Mouse (Mus musculus) retina, postnatal 1 day (tissue): Measurements from ENCODE around the gene Rabl6.

ENCODE experiments used
- DNase-seq: peaks from one replicate; pipeline ENCODE4 v3.0.0-alpha.2; 2012

The Rabl6 gene

DNA sequence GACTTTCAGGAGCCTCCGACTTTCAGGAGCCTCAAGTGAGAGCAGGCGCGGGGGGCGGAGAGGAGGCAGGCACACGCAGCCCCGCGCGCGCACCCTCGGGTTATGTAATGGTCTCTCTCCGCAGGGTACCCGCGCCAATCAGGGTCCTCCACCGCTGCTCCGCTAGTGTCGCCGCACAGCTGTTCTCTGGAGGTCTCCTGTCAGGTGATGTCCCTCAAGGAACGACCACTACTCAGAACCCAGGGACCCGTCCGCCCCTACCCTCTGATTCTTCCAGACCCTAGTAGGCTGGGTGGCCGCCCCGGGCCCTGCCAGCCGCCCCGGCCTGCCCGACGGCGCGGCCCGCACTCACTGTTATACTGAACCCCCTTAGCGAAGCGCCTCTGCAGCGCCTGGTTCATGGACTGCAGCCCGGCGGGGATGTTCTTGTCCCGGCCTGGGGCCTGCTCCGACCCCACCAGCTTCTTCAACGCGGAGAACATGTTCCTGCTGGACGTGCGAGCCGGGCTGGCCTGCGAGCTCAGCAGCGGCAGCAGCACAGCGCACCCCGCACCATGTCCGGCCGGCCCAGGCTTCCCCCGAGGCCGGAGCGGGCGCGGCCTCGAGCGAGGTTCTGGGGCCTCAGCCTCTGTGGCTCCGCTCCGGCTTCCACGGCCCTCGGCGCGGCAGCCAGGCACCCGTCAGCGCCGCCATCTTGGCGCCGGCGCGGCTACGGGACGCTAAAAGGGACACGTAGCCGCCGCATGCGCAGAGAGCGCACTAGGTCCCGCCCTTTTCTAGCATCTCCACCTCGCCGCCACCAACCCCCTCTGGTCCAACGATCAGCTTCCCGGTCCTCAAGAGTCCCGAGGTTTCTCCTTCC, at the start of gene Rabl6:
TSS of gene Rabl6 (minus strand) at position 761 of the 862 bp plus-strand sequence.
- peak; percentile 93 for DNase-seq

DNA sequence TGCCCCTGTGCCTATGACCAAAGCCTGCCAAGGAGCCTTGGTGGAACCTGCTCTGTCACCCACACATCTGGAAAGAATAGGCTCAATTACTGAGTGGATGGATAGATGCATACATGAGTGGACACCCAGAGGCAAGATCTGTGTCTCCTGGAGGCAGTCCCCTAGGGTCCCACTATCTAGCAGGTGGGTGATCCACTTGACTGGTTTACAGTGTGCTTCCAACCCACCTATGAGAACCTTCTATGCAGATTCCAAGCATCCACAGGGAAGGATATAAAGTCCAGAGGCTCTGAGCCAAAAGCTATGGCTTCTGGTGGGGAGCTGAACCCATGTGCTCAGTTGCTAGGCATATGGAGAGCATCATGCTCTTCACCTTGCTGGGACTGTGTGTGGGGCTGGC, 49.3 kb upstream of the Rabl6 start, which contains the start of gene Lcn5:
TSS of gene Lcn5 (plus strand) at position 301 of the 400 bp plus-strand sequence.
- DNase-seq: no peak

DNA sequence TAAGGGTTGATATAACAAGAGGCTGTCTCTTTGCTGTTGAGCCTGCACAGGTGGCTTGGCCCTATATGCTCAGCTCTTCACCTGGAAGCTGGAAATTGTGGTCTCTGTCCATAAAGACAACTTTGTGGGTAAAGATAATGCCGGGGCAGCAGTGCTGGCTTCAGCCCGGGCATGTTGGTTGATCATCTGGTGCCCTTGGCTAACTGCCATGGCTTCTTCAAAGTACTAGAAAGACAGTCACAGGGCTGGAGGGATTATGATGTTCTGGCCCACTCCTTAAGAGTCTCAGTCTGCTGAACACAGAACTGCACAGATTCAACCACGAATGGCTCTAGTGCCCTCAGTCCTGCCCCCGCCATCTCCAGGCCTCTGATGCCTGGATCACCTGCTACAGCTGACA, 48.9 kb upstream of the Rabl6 start:
- DNase-seq: no peak

DNA sequence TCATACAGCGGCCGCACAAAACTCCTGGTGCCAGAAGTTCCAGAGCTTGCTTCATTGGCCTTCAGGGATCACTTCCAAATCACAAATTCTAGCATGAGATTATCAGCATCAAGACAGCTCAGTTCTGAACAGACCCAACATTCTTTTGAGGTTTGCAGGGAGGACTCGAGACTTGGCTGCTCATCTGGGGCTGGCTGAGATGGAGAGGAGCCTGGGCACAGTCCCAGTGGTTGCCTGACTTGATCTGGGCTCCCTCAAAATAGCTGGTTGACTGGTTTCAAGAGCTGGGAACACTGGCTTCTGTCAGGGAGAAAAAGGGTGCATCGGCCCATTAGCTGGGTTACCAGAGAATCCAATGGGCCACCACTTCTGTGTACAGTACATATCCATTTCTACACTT, 48.4 kb upstream of the Rabl6 start:
- no peak for DNase-seq

DNA sequence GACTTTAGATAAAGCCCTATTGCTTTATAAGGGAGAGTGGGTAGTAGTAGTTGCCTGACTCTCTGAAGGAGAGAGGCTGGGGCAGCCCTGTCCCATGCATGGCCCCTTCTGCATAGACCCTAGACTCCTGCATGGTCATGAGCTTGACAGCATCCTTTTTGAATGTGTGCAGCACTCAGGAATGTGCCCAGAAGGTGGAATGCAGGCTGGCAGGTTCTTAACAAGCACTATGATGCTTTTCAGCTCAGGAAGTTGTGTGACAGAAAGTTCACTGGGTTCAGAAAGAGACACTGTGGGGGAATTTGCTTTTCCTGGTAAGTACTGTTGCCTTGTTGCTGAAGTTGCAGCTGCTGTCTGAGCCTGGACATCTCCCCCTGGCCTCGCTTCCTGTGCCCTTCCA, 46.2 kb upstream of the Rabl6 start:
- no peak for DNase-seq

DNA sequence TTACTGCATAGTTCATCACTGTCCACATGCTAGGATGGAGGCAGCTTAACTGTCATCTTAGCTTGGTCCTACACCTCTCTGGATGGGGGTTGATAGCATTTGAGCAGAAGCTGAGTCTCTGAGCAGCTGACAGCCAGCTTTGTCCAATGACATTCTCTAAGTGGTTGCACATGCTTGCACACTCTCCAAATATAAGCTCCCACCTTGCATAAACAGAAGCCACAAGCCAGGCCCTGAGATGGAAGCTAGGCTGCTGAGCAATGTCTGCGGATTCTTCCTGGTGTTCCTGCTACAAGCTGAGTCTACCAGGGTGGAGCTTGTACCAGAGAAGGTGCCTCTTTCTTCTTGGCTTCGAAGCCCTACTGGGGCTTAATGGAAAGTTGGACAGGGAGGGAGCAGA, 44.6 kb upstream of the Rabl6 start, which contains the start of gene Lcn8:
TSS of gene Lcn8 (plus strand) at position 219 of the 400 bp plus-strand sequence.
- no peak for DNase-seq

DNA sequence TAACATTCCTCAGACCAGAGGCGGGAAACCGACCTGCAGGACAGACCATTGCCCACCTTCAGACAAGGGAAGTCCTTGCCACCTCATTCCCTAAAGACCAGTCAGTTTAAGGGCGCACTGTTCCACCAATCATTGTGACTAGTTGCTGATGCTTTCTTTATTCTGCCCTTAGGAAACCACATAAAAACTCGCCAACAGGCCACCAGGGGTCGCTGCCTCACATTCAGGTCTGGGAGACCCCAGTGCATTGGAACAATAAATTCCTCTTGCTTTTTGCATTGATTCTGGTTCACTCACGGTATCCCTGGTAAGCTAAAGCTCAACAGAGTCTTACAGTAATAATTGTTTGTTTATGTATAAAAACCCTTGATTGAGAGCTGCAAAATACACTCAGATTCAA, 31.6 kb upstream of the Rabl6 start:
- peak; percentile 57 for DNase-seq

DNA sequence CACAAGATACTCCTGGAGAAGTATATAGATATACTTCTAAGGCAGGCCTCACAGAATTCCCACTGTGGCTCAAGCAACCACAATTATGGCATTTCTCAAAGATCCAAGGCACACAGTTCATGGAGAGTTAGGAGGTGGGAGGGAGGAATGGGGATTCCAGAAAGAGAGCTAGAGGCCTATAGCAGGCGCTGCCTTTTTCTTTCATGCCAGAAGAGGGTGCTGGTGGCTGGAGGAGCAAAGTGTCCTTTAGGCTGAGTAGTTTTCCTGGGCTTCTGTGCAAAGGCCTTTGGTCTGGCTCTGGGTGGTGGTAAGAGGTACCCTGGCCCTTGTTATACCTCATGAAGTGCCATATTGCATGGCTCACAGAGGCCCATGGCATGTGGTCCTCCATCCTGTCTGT, 25.7 kb upstream of the Rabl6 start:
- no peak for DNase-seq

DNA sequence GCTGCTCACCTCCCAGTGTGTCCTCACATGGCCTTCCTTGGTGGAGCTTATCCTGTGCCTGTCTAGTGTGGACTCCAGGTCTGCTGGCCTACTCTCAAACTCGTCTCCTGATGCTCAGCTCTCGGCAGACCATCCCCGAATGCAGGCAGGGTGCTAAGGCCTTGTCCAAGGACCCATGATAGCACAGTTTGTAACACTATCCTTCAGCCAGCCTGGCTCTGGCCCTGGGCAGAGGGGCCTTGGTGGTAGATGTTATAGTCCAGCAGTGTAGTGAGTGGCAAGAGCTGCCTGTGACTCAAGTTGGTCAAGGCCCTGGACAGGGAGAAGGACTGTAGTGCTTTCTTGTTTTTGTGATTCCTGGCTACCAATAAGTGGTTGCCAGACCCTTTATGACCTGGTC, 25.3 kb upstream of the Rabl6 start:
- DNase-seq: no peak

DNA sequence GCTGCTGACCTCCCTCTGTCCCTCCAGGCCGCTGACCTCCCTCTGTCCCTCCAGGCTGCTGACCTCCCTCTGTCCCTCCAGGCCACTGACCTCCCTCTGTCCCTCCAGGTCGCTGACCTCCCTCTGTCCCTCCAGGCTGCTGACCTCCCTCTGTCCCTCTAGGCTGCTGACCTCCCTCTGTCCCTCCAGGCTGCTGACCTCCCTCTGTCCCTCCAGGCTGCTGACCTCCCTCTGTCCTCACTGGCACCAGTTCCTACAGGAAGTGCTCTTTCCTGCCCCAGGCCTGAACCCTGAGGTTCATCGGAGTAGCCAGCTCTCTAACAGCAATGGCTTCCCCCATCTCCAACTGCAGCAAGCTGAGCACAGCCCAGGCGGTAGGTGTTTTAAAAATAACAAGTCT, 20.4 kb upstream of the Rabl6 start:
- DNase-seq: no peak

DNA sequence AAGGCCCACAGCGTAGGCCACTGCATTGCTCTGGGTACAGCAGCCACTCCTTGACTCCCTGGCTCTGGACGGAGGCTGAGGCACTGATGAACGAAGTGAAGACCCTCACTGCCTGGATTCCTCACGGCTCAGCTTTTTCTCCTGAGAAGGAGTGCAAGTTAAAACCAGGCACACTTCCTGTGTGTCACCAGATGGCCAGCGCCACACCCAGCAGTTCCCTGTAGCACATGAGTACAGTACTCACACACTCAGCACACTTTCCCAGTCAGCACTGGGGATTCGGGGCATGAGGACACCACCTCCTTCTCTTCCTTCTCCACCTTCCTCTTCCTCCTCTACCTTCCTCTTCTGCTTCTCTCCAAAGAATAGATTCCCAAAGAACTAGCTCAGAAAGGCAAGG, 19.5 kb upstream of the Rabl6 start, which contains the start of gene Fcna:
TSS of gene Fcna (minus strand) at position 220 of the 400 bp plus-strand sequence.
- DNase-seq: no peak

DNA sequence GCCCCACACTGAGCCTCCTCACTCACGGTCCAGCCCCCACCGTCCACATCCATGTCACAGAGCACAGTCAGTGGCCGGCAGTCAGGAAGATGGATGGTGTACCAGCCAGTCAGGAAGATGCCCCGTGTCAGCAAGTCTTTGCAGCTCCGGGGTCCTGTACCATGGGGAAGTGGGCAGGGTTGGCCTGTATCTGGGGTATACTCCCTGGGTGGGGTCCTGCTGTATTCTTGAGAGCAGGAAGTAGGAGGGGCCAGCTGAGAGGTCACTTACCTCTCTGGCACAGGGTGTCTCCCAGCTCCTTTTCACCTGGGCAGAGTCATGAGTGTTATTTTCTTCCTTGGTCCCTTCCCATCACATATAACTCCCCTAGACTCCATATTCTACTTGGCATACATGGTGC, 17.7 kb upstream of the Rabl6 start:
- no peak for DNase-seq

DNA sequence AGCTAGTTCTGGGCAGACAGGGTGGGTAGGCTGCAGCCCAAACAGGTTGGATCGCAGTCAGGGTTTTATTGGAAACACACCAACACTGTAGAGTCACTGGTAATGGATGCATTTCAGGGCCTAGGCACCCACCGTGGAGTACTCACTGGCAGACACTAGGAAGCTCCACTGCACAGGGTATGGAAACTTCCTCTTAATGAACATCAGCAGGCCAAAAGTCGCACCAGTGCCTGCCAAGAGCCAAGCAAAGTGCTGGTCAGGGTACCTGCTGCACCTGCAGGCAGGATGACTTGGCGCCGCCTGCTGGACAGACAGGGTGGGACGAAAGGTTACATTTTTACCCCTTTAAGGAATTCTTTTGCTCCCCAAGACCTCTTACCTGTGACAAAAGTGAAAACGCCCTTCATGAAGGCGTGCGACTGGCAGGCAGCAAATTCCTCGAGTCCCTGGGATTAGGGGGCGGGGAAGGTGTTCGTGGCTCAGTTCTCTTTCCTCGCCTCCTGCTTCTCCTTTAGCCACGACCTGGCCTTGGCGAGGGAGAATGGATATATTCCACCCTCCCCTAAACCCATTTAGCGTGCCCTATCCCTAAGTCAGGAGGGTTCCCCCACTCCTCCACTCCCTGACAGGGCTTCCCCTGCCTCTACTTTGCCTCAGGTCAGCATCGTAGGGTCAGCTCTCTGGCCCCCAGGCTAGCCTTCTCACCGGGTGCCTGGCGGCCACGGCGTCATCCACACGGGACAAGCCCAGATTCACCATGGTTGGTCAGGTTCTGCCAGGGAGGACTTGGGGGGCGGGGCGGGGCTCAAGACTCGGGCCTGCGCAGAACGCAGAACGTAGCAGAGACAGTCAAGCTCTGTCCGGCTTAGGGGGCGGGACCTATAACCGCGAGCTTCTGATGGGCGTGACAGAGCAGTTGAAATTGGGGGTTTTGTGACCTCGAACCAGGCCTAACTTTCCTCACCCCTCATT, 13.2 kb upstream of the Rabl6 start, which contains the start of gene Tmem141:
TSS of gene Tmem141 (minus strand) at position 777 of the 972 bp plus-strand sequence.
- DNase-seq: peak; percentile 89

DNA sequence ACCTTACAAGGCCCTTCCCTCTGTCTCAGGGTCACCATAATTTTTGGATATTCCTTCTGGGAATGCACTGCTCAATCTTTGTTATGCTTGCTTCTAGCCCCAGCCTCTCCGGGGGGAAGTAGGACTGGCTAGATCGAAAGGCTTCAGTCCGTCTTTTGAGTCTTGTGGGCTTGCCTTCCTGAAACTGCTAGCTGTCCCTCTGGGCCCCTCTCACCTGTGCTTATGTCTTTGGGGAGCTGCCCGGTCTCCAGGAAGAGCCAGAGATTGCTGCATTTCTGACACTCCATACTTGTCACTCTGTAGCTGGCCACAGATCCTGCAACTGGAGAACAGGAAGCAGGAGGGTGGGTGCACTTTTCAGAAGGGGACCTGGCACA, 12.5 kb upstream of the Rabl6 start:
- no peak for DNase-seq

DNA sequence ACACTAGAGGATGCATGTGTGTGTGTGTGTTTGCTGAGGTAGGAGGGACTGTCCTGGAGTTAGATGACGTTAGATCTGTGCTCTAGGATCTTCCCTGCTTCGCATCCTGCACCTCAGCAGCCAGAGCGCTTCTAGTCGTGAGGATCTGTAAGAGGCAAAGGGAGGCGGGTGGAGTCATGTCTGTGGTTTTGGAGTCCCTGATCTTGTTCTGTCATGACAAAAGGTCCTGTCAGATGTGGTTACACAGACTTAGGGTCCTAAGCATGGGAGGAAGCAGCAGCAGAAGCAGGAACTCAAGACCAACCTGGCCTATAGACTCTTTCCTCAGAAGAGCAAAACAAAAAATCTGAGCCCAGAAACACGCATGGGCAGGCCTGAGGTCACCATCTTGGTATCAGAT, 12.1 kb upstream of the Rabl6 start:
- DNase-seq: no peak

DNA sequence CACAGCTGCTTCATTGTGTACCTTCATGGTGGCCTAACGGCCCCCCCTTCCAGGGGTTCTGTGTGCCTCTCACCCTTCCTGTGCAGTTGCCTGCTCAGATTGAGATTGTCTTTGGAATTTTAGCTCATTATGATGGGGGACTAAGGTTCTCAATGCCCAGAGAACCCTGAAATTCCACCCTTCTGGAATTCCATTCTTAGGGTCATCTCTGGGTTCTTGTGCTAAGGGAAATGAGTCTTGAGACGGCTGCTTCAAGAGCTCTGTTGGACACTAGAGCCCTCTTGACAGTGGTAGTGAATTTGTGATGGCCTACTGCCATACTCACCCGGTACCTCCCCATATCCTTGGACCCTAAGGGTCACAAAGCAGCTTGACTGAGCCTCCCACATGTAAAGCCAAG, 9.3 kb upstream of the Rabl6 start, which contains the start of gene Ccdc183:
TSS of gene Ccdc183 (minus strand) at position 101 of the 400 bp plus-strand sequence.
- DNase-seq: no peak

DNA sequence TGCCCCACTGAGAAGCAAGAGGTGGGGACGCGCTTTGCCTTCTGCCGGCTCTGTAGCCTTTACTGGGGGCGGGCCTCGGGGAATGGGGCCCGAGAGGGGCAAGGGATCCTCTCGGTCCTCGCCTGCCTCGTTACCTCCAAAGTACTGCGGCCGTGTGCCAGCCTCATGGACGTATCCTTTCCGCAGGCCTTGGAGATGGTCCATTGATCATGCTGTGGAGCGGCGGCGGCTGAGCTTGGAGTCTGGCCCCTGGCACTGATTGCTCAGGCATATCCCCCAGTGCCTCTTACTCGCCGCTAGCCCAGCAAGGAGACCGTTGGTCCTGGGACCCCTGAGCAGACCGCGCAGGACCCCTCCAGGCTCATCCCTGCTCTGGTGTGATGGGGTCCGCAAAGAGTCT, 8.1 kb upstream of the Rabl6 start:
- peak; percentile 5 for DNase-seq

DNA sequence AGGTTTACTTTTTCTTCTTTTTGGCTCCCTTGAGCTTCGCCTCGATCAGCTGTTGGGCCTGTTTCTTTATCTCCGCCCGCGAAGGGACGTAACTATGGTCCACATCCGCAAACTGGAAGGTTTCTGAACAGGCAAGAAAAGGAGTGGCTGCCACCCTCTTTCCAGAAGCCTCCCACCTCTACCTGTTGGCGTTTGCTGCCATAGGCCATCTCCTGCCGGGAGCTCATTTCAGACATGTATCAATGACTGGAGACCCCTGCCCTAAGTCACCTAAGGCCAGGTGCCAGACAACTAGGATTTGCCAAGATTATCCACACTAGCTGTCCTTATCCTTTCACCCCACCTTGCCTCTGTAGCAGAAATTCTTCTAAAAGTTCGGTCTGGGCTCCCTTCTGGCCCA, 350 bp upstream of the Rabl6 start:
- no peak for DNase-seq

DNA sequence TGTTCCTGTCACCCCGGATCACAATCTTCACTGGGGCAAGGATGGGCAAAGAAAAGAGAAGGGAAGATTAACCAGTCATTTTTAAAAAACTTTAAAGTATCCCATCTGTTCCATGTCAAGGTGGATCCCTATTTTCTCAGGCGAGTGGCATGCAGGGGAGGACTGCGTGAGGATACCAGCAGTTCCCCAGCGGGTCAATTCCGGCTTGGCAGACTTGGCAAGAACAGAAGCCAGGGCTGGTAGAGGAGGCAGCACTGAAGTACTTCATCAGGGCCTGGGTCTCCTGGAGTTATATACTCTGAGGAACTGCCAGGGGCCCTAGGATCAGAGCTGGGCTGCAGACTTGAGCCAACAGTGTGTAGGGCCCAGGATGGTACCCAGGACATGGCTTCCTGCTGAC, 5.8 kb downstream of the Rabl6 start:
- DNase-seq: no peak

DNA sequence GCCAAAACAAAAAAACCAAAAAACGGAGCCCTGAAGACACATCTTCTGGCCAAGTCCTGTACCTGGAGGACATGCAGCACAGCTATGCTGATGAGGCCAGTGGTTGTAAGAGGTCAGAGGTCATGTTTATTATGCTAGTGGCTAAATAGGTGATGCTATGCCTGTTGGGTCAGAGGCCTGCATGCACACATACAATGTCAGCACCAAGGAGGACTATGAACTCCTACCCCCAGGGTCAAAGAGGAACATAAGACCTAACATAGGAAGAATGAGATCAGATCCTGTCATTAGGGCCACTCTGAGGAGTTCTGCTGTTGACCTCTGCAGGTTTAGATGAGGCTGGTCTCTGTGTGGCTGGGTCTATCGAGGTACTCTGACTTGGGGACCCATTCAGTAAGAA, 8.3 kb downstream of the Rabl6 start:
- no peak for DNase-seq

DNA sequence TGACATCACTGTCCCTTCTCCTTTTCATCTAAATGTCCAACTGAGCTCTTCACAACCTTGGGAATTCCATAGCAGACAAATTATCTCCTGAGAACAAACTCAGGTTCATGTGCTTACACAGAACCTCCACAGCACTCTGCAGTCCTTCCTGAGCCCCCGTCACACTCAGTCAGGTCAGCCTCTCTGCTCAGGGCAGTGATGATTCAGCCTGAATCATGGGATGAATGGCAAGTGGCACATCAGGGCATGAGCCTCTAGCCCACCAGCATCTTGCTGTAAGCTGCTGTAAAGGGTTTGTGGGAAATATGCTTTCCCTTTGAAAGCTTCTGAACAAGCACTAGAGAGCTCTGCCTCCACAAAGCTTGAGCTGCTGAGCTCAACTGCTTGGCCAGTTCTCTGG, 9.6 kb downstream of the Rabl6 start:
- no peak for DNase-seq

DNA sequence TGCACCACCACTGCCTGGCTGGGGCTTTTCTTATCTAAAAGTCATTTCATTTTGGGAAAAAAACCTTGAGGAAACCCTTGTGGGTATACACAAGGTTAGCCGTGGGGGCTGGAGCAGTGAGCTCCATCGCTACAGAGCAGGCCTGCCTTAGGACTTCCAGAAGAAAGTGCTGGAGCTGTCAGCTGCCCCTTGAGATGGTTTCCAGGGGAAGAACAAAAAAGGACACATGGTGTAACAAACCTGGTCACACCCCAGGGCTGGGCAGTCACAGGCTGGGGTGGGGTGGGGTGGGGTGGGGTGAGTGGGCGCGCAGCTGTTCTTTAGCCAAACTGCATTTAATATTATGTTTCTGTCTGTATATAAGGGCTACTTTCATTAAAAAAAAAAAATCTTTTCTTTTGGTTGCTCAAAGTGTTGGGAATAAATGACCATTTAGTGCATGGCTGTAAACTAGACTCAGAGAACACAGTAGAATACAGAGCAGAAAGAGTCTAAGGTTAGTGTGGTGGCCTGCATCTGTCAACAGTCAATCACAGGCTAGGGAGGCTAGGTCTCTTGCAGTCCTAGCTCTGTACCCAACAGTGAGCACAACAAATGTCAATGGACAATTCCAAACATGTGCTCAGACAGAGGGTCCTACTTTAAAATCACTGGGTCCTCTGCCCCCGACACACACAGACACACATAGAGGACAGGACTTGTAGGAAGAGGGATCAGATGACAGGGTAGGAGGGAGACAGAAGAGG, 11.4 kb downstream of the Rabl6 start:
- DNase-seq: no peak

DNA sequence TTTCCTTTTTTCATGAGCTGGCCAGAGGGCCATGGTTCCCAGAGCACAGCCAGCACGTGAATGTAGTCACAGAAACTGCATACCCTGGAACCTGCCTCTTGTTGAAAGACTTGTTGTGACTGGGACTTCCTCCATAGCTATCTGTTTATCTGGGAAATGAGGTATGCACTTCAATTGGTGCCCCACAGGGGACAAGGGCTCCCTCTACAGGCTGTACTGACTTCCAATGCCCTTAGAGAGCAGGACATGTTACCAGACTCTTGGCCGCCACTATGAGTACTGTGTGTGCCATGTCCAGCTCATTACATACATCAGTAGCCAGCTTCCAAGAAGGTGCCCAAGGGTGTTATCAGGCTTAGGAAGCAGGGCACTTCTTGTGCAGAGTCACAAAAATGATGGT, 16.5 kb downstream of the Rabl6 start:
- no peak for DNase-seq
